Mouse (Mus musculus): ENCODE measurements around the gene Mmadhc. TPM values are rescaled to one million over a fixed set of nuclear protein-coding genes. Genes with fewer than 3 reads are reported as not detected.

The Mmadhc gene
- 10 to 100 TPM; 53.3 to 57.7 TPM for total RNA-seq (2021)
- long read RNA-seq, transcript Mmadhc-201 (8 exons, 1,342 nt), result major isoform, 25 of 47 reads
- long read RNA-seq, partial matches to known transcripts, result 12 of 47 reads
- long read RNA-seq, other reads (novel, unspliced or antisense), result 10 of 47 reads

DNA sequence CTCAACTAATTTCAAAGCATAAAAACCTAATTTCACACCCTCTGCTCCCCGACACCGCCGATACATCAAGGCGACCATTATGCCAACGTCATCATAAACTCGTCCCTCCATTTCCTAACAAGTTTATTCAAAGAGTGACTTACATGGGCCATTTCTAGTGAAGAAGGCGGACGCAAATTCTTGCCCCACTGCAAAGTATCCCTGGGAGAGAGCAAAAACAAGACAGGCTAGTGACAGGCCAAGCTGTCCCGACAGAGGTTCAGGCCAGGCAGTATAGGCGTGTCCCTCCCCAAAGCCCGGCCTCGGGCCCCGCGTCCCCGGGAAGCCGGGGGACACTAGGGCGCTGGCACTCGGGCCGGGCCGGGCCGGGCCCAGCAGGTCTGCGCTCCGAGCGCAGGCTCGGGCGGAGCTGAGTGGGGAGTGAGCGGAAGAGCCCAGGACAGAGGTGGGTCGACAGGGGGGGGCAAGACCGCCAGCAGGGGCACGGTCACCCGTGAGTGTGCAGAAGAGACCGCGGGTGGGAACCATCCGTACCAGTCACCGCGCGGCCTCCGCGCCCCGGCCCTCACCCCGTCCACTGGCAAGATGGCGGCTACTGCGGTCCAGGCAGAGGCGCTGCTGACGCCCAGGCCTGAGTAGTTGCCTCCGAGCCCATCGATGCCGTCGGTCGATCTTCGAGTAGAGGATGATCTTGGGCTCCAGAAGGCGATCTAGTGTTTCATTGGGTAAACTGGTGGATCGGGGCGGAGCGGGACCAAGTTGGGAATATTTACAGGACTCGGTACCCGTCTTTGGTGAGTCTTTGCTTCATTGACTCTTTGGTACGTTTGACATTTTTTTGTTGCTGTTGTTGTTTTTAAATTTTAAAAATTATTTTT, at the start of gene Mmadhc:
Mmadhc (minus strand) TSS at position 693 of the 878 bp plus-strand sequence.
- DNase-seq (ENCODE audit: low spot score in 2 of 2), result peak; percentile 89 to 95

DNA sequence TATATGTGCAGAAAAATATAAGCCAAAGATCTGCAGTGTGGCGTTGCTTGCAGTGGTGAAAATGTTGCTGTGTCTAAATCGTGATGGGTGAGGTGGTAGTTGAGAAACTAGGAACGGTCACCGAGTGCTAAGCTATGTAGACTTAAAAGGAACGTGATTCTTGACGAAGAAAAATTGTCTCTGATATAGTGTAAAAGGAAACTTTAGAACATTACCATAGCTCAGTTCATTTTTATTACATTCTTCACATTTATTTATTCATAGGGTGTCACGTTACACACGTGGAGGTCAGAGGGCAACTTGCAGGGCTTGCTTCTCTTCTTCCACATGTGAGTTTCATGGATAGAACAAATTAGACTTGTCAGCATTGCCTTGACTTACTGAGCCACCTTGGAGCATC, 47.0 kb upstream of the Mmadhc start:
- no peak for DNase-seq (ENCODE audit: low spot score in 2 of 2)

DNA sequence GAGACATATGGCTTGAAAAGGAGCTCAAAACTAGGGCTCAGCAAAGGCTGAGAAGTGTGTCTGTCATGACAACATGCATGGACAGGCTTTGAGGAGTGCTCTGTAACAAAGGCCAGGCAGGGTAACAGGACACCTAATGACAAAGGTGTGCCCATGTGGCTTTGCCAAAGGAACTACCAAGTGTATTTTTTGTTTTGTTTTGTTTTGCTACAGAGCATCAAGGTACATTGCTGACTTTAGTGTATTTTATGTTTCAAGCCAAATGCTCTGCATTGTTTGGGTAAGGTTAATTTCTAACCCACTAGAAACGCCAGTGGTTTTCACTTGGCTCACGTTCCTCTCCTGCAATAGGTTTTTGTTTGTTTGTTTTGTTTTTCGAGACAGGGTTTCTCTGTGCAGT, 42.5 kb upstream of the Mmadhc start:
- no peak for DNase-seq (ENCODE audit: low spot score in 2 of 2)

DNA sequence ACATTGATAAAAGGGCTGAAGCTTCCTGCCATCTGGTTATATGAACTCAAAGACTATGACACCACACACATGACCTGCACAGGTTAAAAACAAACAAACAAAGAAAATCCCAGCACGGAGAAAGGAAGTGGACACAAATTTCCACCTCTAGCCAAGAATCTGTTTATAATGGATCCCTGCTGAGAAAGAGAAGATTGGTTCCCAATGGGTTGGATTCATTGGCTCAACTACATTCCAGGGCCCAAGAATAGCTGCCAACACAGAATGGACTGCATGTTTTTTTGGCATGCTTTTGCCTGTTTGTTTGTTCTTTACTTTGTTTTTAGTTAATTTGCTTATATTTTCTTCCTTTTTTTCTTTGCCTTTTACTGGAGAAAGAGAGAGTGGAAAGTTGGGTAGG, 41.0 kb upstream of the Mmadhc start:
- DNase-seq (ENCODE audit: low spot score in 2 of 2), result no peak

DNA sequence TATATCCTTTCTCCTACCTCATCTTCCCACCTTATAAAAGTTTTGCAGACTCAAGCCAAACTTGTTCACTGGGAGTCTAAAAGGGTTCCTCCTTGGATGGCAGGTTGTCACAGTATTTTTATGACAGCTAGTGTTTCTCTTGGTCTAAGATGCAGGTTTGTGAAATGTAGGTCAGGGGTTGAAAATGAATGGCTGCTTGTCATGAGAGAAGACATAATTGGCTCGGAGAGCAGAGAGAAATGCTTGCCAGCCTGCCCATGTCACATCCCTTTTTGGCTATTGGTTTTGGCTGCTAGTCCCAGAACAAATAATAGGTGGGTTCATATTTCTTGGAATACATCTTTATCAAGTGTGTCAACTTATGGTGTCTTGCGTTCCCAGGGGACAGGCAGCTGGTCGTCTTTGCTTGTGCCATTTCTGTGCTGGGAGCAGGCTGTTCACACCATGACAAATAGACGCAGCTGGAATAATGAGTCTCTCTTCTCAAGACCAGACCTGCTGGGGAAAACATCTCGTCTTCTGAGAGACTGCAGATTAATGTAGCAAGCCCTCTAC, 35.2 kb upstream of the Mmadhc start:
- DNase-seq (ENCODE audit: low spot score in 2 of 2), result no peak

GRCm38 (mm10) chr2:50328181-50328580, 31.6 kb upstream of the Mmadhc start:
- DNase-seq (ENCODE audit: low spot score in 2 of 2), result no peak

- no peak for DNase-seq (ENCODE audit: low spot score in 2 of 2)
These were observed 28.2 kb upstream of the Mmadhc start for GRCm38 (mm10) chr2:50324799-50325198.

DNA sequence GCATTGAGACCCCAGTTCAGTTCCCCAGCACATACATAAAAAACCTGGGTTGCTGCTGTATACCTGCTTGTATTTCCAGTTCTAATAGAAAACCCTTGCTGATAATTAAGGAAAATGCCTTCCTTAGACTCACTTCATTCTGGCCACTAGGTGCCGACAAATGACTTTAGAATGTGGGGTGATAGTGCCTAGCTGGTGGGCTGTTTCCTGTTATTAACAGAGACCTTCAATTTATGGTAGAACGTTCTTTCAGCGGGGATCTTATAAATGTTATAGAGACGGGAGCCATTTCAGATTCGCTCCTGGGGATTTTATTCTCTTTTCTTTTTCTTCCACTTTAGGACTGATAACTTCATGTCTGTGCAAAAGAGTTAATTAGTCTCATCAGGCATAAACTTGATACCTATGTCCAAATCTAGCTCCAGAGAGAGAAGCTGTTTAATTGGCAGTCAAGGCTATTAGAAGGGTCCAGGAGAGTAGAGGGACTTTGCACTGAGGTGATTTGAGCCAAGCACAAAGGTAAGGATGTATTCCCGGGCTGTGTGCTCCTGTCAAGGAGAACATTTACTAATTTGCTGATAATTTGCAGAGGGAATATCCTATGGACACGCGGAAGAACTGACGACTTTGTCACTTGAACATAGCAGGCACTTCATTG, 10.2 kb upstream of the Mmadhc start:
- DNase-seq (ENCODE audit: low spot score in 2 of 2), result peak; percentile 56 to 71

GRCm38 (mm10) chr2:50304824-50305577, 8.4 kb upstream of the Mmadhc start:
- DNase-seq (ENCODE audit: low spot score in 2 of 2), result peak in 1 of 2 experiments; percentile 23

GRCm38 (mm10) chr2:50296987-50297350, 368 bp upstream of the Mmadhc start:
- DNase-seq (ENCODE audit: low spot score in 2 of 2), result no peak

DNA sequence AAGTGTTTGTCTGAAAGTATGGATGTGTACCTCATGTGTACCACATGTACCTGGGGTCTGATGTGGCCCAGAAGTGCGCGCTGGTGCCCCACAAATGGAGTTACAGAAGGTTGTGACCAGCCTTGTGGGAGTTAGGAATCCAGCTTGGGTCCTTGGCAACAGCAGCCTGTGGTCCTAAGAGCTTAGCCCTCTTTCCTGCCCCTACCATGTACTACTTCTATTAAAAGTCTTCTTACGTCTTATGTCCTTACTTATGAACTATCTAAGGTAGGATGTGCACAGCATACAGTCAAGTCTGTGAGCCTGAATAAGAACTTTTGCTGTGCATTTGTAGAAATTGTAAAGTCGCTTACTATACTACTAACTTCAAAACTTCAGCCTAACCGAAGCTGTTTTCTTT, 1.0 kb downstream of the Mmadhc start:
- no peak for DNase-seq (ENCODE audit: low spot score in 2 of 2)

DNA sequence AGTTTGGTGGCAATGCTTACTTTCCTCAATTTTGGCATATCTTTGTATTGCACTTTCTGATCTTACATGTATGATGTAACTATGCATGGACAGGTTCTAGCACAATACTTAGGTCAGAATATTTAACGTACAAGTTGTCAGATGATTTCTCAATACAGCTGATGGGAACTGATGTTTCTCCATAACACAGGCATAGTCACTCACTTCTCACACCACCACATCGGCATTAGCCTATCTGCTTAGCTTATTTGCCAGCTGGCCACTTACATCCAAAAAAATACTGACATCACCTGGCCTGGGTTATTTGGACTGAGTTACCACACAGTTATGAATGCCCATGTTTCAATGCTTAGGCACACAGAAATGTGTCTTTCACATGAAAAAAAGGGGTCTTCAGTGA, 2.5 kb downstream of the Mmadhc start:
- DNase-seq (ENCODE audit: low spot score in 2 of 2), result no peak

GRCm38 (mm10) chr2:50293572-50293971, 3.0 kb downstream of the Mmadhc start:
- no peak for DNase-seq (ENCODE audit: low spot score in 2 of 2)

- no peak for DNase-seq (ENCODE audit: low spot score in 2 of 2)
These were observed 4.7 kb downstream of the Mmadhc start for GRCm38 (mm10) chr2:50291901-50292300.

GRCm38 (mm10) chr2:50290754-50291153, 5.8 kb downstream of the Mmadhc start:
- DNase-seq (ENCODE audit: low spot score in 2 of 2), result no peak

DNA sequence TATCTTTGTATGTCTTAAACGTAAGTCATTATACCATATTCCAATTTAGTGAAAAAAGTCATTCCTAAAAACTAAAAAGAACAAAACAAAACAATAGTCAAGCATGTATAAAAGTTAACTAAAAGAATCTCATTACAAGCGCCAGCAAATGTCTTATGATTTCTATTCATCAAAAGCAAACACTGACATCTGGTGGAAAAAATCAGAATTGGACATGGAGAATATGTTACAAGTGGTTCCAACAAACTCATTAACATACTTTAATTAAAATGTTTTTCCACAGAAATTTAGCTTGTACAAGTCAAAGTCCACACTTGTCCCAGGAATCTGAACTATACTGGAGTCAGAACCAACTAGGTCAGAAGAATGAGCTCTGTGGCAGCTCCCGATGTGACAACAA, 11.8 kb downstream of the Mmadhc start:
- no peak for DNase-seq (ENCODE audit: low spot score in 2 of 2)

- no peak for DNase-seq (ENCODE audit: low spot score in 2 of 2)
These were observed 12.6 kb downstream of the Mmadhc start for GRCm38 (mm10) chr2:50284040-50284439.

DNA sequence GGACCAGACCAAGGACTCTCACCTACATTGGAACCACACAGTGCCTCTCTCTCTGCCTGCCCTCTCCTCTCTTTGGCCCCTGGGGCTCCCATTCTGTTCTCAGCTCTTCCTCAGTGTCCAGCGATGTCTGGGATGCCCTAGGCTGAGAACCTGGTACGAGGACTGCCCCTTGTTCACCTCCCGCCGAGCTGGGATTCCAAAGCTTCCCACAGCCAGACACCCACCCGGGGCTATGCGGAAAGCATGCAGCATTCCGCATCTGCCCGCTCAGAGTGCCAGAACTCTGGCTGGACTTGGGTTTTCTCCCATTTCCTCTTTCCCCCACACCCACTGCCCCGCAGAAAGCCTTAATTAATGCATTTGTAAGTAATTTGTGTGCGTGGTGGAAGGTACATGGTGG, 19.9 kb downstream of the Mmadhc start:
- DNase-seq (ENCODE audit: low spot score in 2 of 2), result no peak

DNA sequence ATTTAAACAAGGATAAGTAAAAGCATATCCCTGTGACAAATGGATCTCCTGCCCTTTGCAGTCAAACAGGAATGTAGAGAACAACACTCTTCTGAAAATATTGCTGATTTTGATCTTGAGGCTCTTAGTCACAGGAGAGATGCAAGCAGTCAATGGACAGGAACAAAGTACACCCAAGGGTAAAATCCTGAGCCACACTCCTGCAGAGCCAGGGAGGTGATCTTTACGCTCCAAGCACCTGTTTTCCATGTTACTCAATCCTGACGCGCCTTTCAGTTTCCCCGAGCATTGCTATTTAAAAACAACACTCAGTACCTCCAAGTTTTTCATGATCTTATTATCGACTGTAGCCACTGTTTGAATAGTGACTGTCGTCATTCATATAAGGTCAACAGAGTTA, 23.2 kb downstream of the Mmadhc start:
- no peak for DNase-seq (ENCODE audit: low spot score in 2 of 2)

GRCm38 (mm10) chr2:50272165-50272564, 24.4 kb downstream of the Mmadhc start:
- DNase-seq (ENCODE audit: low spot score in 2 of 2), result no peak

DNA sequence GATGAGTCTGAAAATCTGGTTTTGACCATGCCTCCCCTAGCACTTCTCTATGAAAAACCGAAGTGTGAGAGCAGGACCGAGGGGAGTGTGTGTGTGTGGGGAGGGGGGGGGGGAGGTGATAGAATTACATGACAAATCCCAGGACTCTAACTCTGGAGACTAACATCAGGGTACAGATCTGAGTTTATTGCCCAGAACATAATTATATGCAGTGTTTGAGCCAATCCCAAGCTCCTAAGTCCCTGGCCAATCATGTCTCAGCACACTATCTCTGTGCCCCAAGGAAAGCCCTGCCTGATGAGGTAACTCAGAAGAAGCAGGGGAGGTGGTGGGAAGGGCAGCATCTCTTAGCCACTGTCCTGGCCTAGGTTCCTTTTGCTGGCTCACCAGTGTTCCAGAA, 28.1 kb downstream of the Mmadhc start:
- DNase-seq (ENCODE audit: low spot score in 2 of 2), result no peak
